Mouse (Mus musculus) cerebellum, adult 2 months (tissue): Measurements from ENCODE around the gene Cul9.

Experiments
- CTCF ChIP-seq: fragments of 200-500 bp; IDR thresholded peaks from 2 replicates; pipeline ENCODE4 v1.5.1; 2011; ENCODE audit warnings: low read depth, mild to moderate bottlenecking, control low read depth, low read length, moderate library complexity, borderline replicate concordance; ENCODE audit not compliant: insufficient read depth
- POLR2A ChIP-seq: fragments of 200-500 bp; IDR thresholded peaks from 2 replicates; pipeline ENCODE4 v1.6.1; 2011; ENCODE audit warnings: low read length, control low read depth, borderline replicate concordance; ENCODE audit not compliant: insufficient read depth

- TF ChIP-seq CTCF (no peak), POLR2A (no peak)
Observed at GRCm38 (mm10) chr17:46497956-46498355, 48.2 kb downstream of the Cul9 start.
